Mouse (Mus musculus) left cerebral cortex, adult 6 months (tissue): ENCODE results near the gene Pym1. TPM values are rescaled to one million over a fixed set of nuclear protein-coding genes. Genes with fewer than 3 reads are reported as not detected.

ENCODE experiments used
- long read RNA-seq, 2 experiments: library from polyadenylated mRNA; unstranded; transcript quantifications; one replicate each; pipeline ENCODE4 v2.0.0; 2019 to 2020
- polyA plus RNA-seq: library from polyadenylated mRNA; unstranded; fragments of <200 nt; fragmentation: Nextera tagmentation; gene quantifications from 2 replicates; pipeline ENCODE4 v1.2.3, GENCODE M21; 2021

The Pym1 gene
- 6.4 and 11.2 TPM in 2 replicates for polyA plus RNA-seq
- long read RNA-seq, experiment 1, transcript Pym1-201 (3 exons, 1,156 nt): major isoform, 8 of 13 reads
- long read RNA-seq, experiment 1, partial matches to known transcripts: 1 of 13 reads
- long read RNA-seq, experiment 1, other reads (novel, unspliced or antisense): 2 of 13 reads
- long read RNA-seq, experiment 2, partial matches to known transcripts: 0 of 6 reads
- long read RNA-seq, experiment 2, other reads (novel, unspliced or antisense): 2 of 6 reads

DNA sequence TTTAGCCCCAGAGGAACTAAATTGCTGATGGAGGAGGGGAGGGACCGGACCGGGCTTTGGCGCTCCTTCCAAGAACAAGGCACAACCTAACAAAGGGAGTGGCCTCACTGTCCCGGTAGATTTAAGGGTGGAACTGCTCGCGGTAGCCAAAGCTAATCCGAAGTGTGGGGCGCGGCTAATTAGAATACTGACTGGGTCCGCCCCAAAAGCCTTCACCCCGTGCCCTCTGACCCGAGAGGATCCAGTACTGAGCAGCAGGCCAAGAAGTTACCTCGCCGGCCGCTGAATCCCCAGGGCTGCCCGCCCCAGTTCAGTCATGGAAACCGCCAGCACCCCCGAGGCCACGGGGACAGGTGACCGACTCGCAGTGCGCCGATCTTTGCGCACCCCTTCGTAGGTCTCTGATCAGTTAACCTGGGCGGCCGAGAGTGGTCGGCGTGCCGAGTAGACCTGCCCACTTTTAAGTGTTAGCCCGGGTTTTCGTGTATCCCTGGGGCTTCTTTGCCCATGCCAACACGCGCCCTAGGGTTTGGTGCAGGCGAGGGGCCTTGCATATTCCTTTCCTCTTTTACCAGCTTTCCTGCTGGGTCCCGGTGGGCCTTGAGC is at the start of gene Pym1:
Gene Pym1 (plus strand): TSS at position 244 of the 606 bp plus-strand sequence.

DNA sequence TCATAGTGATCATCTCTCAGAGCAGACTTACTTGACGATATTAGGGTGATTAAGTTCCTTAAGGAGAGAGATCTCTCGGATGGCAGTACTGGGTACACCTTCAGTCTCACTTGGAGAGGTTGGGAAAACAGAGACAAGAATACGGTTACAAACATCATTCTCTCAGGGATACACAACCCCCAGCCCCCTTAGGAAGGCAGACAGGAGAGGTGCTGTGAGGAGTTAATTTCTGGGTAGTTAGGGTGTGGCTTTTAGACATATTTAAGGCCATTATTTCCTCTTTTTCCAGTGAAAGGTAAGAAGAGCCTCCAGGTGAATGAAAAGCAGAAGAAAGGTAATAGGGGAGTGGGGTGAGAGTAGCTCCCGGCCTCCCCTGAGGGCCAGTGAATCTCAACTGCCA is 43.8 kb upstream of the Pym1 start, which contains the start of gene Pmel:
Gene Pmel (plus strand): TSS at position 301 of the 400 bp plus-strand sequence.

DNA sequence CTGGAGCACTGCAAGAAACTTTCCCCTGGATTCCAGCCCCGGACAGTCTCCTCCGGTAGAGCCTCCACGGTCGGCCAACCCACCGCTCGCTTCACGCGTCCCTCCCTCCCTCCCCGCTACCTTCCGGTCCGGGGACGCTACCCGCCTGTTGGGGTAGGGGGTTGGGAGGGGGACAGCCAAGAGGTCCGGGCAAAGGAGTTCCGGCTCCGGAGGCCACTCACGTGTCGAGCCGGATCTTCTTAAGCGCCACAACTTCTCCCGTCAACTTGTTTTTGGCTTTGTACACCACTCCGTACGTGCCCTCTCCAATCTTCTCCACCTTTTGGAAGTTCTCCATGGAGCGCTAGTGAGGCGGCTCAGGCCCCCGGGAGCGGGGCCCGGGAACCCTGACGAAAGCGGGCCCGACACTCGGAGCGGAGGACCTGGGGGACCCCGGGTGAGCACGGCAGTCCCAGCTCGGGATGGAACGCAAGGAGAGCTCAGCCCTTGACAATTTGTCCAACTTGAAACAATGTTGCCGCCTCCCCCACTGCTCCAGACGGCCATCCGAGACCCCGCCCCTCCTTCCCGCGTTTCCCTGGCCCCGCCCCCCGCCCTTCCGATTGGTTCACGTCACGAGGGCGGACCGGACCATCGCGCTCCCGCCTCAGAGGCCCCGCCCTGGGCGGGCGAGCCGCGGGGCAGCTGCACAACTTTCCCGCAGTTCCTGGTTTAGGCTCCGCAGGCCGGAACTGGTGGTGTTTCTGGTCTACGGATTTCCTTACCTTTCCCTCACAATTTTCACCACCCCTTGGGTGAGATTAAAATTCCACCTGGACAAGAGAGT is 43.0 kb upstream of the Pym1 start, which contains the start of gene Cdk2:
Gene Cdk2 (minus strand): TSS at position 541 of the 826 bp plus-strand sequence.

DNA sequence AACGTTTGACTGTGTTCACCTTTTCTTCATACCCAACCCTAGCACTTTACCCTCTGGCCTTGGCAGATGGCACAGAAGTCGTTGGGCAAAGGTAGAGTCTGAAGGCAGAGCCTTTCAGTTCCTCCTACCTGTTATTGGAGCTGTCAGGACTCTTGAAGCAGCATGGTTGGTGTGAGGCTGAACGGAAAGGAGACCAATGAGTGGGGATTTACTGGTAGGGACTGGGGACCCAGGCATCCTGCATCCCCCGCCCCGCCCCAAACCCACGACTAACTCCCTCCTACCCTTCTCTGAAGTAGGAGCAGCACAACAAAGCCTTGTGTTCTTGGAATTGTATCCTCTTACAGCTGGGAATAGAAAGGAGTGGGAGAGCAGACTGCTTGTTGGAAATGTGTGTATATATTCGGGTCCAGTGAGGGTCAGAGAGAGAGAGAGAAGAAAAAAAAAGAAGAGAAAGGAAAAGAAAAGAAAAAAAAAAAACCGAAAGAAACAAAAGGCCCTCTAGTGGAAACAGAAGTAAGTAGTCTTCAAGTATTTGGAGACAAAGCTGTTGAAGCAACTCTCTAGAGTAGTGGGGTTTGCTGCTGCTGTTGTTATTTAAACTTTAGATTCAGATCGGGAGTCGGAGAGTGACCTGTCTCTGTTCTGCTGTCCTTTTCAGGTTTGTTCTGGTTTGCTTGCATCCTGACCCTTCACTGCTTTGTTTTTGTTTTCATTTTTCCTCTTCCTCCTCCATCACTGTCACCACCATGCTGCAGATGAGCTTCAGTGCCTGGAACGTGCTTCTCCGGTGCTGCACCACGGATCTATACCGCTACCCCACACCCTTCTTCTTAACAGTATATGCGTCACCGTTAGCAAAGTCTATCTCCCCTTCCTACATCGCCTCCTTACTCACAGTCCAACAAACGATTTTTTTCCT is 2.7 kb upstream of the Pym1 start, which contains the start of gene Dgka:
Gene Dgka (minus strand): TSS at position 176 of the 922 bp plus-strand sequence.

DNA sequence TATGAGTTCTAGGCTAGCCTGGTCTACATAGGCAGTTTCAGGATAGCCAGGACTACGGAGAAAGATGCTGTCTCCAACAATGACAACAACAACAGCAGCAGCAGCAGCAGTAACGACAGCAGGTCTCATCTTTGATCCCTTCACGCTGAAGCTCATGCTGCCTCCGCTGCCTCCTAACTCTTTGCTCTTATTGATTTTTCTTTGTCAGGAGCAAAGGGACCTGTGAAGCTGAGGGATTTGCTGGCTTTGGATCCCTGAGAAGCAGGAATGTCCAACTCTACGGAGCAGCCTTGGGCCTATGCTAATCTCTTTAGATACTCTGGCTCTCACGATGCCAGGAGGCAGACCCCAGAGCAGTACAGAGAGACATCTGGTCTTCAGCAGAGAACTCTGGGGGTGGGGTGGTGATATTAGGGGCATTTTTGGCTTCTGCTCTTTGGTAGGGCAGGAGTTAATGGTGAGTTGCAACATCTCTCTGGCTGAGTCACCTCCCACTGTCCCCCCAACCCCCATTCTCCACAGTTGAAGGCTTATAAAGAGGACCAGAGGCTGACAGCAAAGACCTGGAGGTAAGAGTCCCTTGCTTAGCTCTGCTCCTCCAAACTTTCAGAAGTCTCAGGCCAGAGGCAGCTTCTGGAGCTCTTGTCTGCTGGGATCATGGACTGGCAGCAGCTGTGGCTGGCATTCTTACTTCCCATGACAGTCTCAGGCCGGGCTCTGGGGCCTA is 42.9 kb downstream of the Pym1 start, which contains the start of gene Mmp19:
Gene Mmp19 (plus strand): TSS at position 513 of the 727 bp plus-strand sequence.

DNA sequence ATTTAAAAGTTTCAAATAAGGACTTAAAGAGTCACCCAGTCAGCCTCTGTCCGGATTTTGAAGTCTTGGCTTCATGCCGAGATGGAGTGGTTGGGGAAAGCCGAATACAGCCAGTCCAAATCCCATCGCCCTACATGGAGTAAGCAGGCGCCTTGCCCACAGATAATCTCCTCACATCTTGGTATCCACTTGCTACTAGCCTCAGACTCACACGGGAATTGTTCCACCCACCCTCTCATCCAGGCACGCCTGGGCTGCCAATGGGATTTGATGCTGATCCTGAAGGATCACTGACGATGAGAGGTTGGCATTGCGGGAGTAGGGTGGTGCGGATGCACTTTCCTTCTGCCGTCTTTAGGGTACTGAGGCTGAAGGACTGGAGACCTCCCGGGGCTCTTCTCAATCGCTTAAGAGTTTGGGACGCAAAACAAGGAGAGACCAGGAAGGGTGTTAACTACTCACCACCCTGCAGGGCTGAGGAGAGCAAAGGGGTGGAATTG is 56.1 kb downstream of the Pym1 start, which contains the start of gene Dnajc14:
Gene Dnajc14 (plus strand): TSS at position 292 of the 500 bp plus-strand sequence.

DNA sequence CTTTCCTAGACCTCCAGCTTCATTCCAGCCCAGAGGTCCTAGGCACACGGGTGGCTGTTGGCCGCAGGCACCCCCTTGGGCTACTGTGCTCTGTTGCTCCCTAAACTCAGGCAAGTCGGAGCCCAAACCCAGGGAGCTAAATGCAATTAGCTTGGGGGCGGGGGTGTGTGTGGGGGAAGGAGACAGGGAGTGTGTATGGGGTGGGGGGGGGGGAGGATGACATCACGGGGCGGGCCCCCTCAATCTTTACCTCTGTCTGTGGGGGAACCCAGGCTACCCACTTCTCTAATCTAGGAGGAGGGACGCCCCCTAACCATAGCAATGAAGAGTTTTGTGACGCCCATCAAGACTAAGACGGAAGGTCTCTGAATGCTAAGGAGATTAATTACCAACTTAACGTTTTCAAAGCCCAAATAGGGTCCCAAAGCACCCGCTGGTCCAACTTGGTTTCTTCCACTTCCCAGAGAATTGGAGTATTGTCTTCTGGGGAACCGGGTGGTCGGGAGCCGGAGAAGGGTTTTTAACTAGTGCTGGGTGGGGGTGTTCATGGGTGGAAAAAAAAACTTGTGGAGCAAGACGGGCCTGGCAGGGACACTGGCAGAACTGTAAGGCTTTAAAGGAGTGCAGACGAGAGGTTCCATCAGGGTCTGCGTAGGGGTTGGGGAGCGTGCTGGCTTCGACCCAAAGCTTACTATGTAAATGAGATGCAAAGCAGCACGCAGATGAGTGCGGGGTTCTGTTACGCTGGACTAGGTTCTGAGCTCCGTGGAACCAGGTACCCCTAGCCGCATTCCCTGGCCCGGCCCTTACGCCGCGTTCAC is 56.8 kb downstream of the Pym1 start, which contains the start of gene Tmem198b:
Gene Tmem198b (minus strand): TSS at position 100 of the 821 bp plus-strand sequence.

Other genes starting within 250 kb of the Pym1 start
- gene Myl6b, start 249.2 kb upstream of the Pym1 start, polyA plus RNA-seq: 2.5 and 5.2 TPM in 2 replicates
- 2.4 and 3.7 TPM in 2 replicates for gene Esyt1, start 222.0 kb upstream of the Pym1 start, polyA plus RNA-seq
- gene Zc3h10, start 200.1 kb upstream of the Pym1 start, polyA plus RNA-seq: 6.2 and 7.6 TPM in 2 replicates
- 7,009 and 7,293 TPM in 2 replicates for gene Rpl41, start 198.6 kb upstream of the Pym1 start, polyA plus RNA-seq
- gene Pa2g4, start 181.9 kb upstream of the Pym1 start, polyA plus RNA-seq: 45.7 and 60.1 TPM in 2 replicates
- 1.4 and 1.7 TPM in 2 replicates for gene Erbb3, start 158.2 kb upstream of the Pym1 start, polyA plus RNA-seq
- gene Rps26, start 121.1 kb upstream of the Pym1 start, polyA plus RNA-seq: 1,144 and 1,161 TPM in 2 replicates
- gene Ikzf4, start 101.9 kb upstream of the Pym1 start, polyA plus RNA-seq: 3.2 and 6.0 TPM in 2 replicates
- 7.3 and 7.4 TPM in 2 replicates for gene Suox, start 73.8 kb upstream of the Pym1 start, polyA plus RNA-seq
- 45.1 and 76.1 TPM in 2 replicates for gene Rab5b, start 51.6 kb upstream of the Pym1 start, polyA plus RNA-seq
- gene Pmel, start 43.7 kb upstream of the Pym1 start, polyA plus RNA-seq: 0.31 and 0.96 TPM in 2 replicates
- 1.3 TPM in 2 replicates for gene Cdk2, start 42.9 kb upstream of the Pym1 start, polyA plus RNA-seq
- gene Dgka, start 3.0 kb upstream of the Pym1 start, polyA plus RNA-seq: 4.4 and 4.6 TPM in 2 replicates
- gene Mmp19, start 43.0 kb downstream of the Pym1 start, polyA plus RNA-seq: 0.12 and 0.13 TPM in 2 replicates
- 16.9 and 25.3 TPM in 2 replicates for gene Dnajc14, start 56.2 kb downstream of the Pym1 start, polyA plus RNA-seq
- 3.4 and 3.7 TPM in 2 replicates for gene Tmem198b, start 56.5 kb downstream of the Pym1 start, polyA plus RNA-seq
- gene Sarnp, start 69.4 kb downstream of the Pym1 start, polyA plus RNA-seq: 113 and 124 TPM in 2 replicates
- 21.7 and 22.4 TPM in 2 replicates for gene Ormdl2, start 73.8 kb downstream of the Pym1 start, polyA plus RNA-seq
- 2.9 and 4.7 TPM in 2 replicates for gene Gdf11, start 143.8 kb downstream of the Pym1 start, polyA plus RNA-seq
- gene Cd63, start 153.1 kb downstream of the Pym1 start, polyA plus RNA-seq: 156 and 164 TPM in 2 replicates
- 7.4 and 8.4 TPM in 2 replicates for gene Rdh5, start 175.0 kb downstream of the Pym1 start, polyA plus RNA-seq
- gene Bloc1s1, start 176.1 kb downstream of the Pym1 start, polyA plus RNA-seq: 336 and 357 TPM in 2 replicates
- 2.2 and 2.5 TPM in 2 replicates for gene Itga7, start 185.9 kb downstream of the Pym1 start, polyA plus RNA-seq
- not detected in 2 replicates for gene Mettl7b, start 213.1 kb downstream of the Pym1 start, polyA plus RNA-seq
- gene Olfr9, start 241.5 kb downstream of the Pym1 start, polyA plus RNA-seq: not detected in 2 replicates